Mouse (Mus musculus) regulatory T cell (primary cell): Measurements from ENCODE around the gene Tmem119.
"Not testable (repeated sequence)": the region's sequence is repeated elsewhere in the genome, so short reads cannot be mapped to it uniquely, and the experiment has no call there.

Experiments
- in situ Hi-C: fragments of 300-600 bp; cut with MboI, MseI; formaldehyde crosslinking; loops from one replicate; pipeline ENCODE4 v1.15.1; 2025; ENCODE audit warnings: high pct_unique_total_duplicates

Tmem119 gene

GRCm38 (mm10) chr5:113790453-113791196, 9.7 kb downstream of the Tmem119 start:
- in situ Hi-C loops, result no loop called here

- in situ Hi-C loops, result no loop called here
Observed at GRCm38 (mm10) chr5:113789075-113789788, 11.1 kb downstream of the Tmem119 start.

GRCm38 (mm10) chr5:113788645-113789044, 11.7 kb downstream of the Tmem119 start:
- in situ Hi-C loops, result no loop called here

- in situ Hi-C loops, result no loop called here
Observed at GRCm38 (mm10) chr5:113786985-113787384, 13.3 kb downstream of the Tmem119 start.

- in situ Hi-C loops, result not testable (repeated sequence)
Observed at GRCm38 (mm10) chr5:113784104-113784503, 16.2 kb downstream of the Tmem119 start.

GRCm38 (mm10) chr5:113783581-113784001, 16.7 kb downstream of the Tmem119 start:
- in situ Hi-C loops, result no loop called here

GRCm38 (mm10) chr5:113782624-113783023, 17.7 kb downstream of the Tmem119 start:
- in situ Hi-C loops, result no loop called here

GRCm38 (mm10) chr5:113781875-113782274, 18.4 kb downstream of the Tmem119 start:
- in situ Hi-C loops, result no loop called here

GRCm38 (mm10) chr5:113781254-113781653, 19.1 kb downstream of the Tmem119 start:
- in situ Hi-C loops, result no loop called here

GRCm38 (mm10) chr5:113780763-113781162, 19.6 kb downstream of the Tmem119 start:
- in situ Hi-C loops, result no loop called here

- in situ Hi-C loops, result no loop called here
Observed at GRCm38 (mm10) chr5:113780082-113780752, 20.1 kb downstream of the Tmem119 start.

GRCm38 (mm10) chr5:113779569-113779968, 20.7 kb downstream of the Tmem119 start:
- in situ Hi-C loops, result loop anchor here (10.0 kb wide), 2 partner anchors 545 to 665 kb away; partner anchors contain the start of genes Mmab and Mvk

- in situ Hi-C loops, result loop anchor here (10.0 kb wide), 2 partner anchors 547 to 667 kb away; partner anchors contain the start of genes Mmab and Mvk
Observed at GRCm38 (mm10) chr5:113777728-113778127, 22.6 kb downstream of the Tmem119 start.

- in situ Hi-C loops, result loop anchor here (10.0 kb wide), 2 partner anchors 548 to 668 kb away; partner anchors contain the start of genes Mmab and Mvk
Observed at GRCm38 (mm10) chr5:113776896-113777226, 23.5 kb downstream of the Tmem119 start.

- in situ Hi-C loops, result loop anchor here (10.0 kb wide), 2 partner anchors 548 to 668 kb away; partner anchors contain the start of genes Mmab and Mvk
Observed at GRCm38 (mm10) chr5:113776128-113776895, 24.0 kb downstream of the Tmem119 start.

- in situ Hi-C loops, result loop anchor here (10.0 kb wide), 2 partner anchors 549 to 669 kb away; partner anchors contain the start of genes Mmab and Mvk
Observed at GRCm38 (mm10) chr5:113775585-113775984, 24.7 kb downstream of the Tmem119 start.

- in situ Hi-C loops, result loop anchor here (5.0 to 10.0 kb wide), 3 partner anchors 44 to 671 kb away; partner anchors contain the start of genes Mmab and Mvk
Observed at GRCm38 (mm10) chr5:113773664-113774063, 26.7 kb downstream of the Tmem119 start.

- in situ Hi-C loops, result loop anchor here (5.0 to 10.0 kb wide), 3 partner anchors 44 to 672 kb away; partner anchors contain the start of genes Mmab and Mvk
Observed at GRCm38 (mm10) chr5:113772905-113773519, 27.3 kb downstream of the Tmem119 start.

GRCm38 (mm10) chr5:113772450-113772895, 27.8 kb downstream of the Tmem119 start, which contains the start of the genes Sart3 and Iscu:
Sart3 (minus strand) TSS chr5:113772510.
Iscu (plus strand) TSS chr5:113772748.
- in situ Hi-C loops, result loop anchor here (5.0 to 10.0 kb wide), 3 partner anchors 45 to 672 kb away; partner anchors contain the start of genes Mmab and Mvk
